Mouse (Mus musculus): ENCODE data around the gene A630023A22Rik. TPM values are rescaled to one million over a fixed set of nuclear protein-coding genes. Genes with fewer than 3 reads are reported as not detected.

The A630023A22Rik gene
- total and polyA plus RNA-seq, 2 experiments from 2014 or later: not detected

- 61% methylated on average over 6 of the region's 6 CpGs for WGBS
- H3K36me3 ChIP-seq (ENCODE audit: insufficient read depth): no peaks in the 10 kb centered on the region
- no peak for DNase-seq
Measured at GRCm38 (mm10) chr14:34071665-34072064, 30.9 kb downstream of the A630023A22Rik start.

DNA sequence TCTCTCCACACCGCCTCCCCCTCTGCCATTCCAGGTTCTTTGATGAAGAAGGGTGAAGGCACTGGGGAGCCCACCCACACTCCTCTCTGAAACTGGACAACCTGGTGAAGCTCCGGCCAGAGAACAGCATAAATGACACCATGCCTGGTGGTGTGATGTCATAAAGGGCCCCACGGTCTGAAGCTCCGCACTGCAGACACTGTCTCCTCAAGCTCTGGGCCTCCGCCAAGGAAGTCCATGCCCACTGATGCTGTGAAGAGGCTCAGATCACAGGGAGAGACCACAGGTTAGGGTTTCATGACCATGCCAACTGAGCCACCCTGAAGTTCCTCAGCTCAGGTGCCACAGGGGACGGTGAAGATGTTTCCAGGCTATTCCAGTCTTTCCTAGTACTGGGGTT, 50.0 kb downstream of the A630023A22Rik start, which contains the start of gene Antxrl:
Gene Antxrl (plus strand): TSS at position 192 of the 400 bp plus-strand sequence.
- DNase-seq (no peak), ATAC-seq (no peak)
- Histone ChIP-seq H3K27me3 (ENCODE audit: insufficient read depth, low read length) (no peaks in the 10 kb centered on the region), H3K27ac (ENCODE audit: low read depth, low read length) (no peak within 1 kb of the TSS), H3K9ac (no peak within 1 kb of the TSS), H3K4me1 (ENCODE audit: insufficient read depth) (no peaks in the 10 kb centered on the region), H3K9me3 (ENCODE audit: low read length) (no peaks in the 10 kb centered on the region), H3K4me2 (ENCODE audit: low read depth) (no peak within 1 kb of the TSS), H3K4me3 (ENCODE audit: low read depth, low read length) (no peak within 1 kb of the TSS), H3K36me3 (ENCODE audit: insufficient read depth) (no peaks in the 10 kb centered on the region)
- WGBS: 94% methylated on average over 6 of the region's 6 CpGs
- TF ChIP-seq CTCF (IDR thresholded peaks at IDR 0.05; ENCODE audit: low read depth): no peak

More at GRCm38 (mm10) chr14:34071665-34072064, 30.9 kb downstream of the A630023A22Rik start:
- Histone ChIP-seq H3K9ac (no peak overlapping the region), H3K9me3 (ENCODE audit: low read length) (no peaks in the 10 kb centered on the region), H3K27ac (ENCODE audit: low read depth, low read length) (no peak overlapping the region), H3K4me3 (ENCODE audit: low read depth, low read length) (no peak overlapping the region), H3K4me2 (ENCODE audit: low read depth) (no peak overlapping the region), H3K4me1 (ENCODE audit: insufficient read depth) (no peaks in the 10 kb centered on the region), H3K27me3 (ENCODE audit: insufficient read depth, low read length) (no peaks in the 10 kb centered on the region)
- ATAC-seq: no peak
- TF ChIP-seq CTCF (IDR thresholded peaks at IDR 0.05; ENCODE audit: low read depth): no peak

DNA sequence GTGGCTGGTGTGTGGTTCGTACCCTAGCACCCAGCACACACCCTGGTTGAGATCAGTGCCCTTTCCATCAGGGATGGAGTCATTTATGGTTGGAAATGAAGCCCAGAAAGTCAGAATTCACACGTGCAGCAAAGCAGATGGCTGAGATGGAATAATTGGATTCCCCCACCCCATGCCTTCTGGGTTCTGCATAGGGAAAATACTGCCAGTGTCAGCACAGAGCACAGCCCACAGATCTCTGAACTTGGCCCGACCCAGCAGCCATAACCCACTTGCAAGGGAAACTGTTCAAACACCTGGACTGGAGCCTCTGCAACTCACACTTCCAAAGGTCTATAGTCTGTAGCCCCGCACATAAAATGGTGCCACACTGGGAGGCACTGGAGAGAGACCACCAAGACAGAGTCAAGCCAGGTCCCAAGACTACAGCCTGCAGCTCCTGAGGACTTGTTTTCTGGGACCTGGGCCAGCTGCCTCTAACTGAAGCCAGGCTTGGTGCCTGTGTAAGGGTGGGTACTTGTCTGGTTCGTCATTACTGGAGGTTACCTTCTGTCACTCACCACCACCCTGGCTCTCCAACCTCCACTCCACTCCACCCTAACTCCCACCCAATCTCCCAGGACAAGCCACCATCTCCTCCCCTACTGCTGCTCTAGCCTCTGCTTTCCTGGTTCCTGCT, 52.3 kb downstream of the A630023A22Rik start:
- no peaks in the 10 kb centered on the region for H3K36me3 ChIP-seq (ENCODE audit: insufficient read depth)
- no peak overlapping the region for H3K4me3 ChIP-seq (ENCODE audit: low read depth, low read length)
- WGBS: 58% methylated on average over 5 of the region's 5 CpGs
- no peaks in the 10 kb centered on the region for H3K4me1 ChIP-seq (ENCODE audit: insufficient read depth)
- DNase-seq: peak; percentile 54
- H3K27me3 ChIP-seq (ENCODE audit: insufficient read depth, low read length): no peaks in the 10 kb centered on the region
- peak; percentile 92 for ATAC-seq
- no peak for TF ChIP-seq CTCF (IDR thresholded peaks at IDR 0.05; ENCODE audit: low read depth)
- H3K4me2 ChIP-seq (ENCODE audit: low read depth): no peak overlapping the region
- no peaks in the 10 kb centered on the region for H3K9me3 ChIP-seq (ENCODE audit: low read length)
- no peak overlapping the region for H3K27ac ChIP-seq (ENCODE audit: low read depth, low read length)
- no peak overlapping the region for H3K9ac ChIP-seq

- Histone ChIP-seq H3K36me3 (ENCODE audit: insufficient read depth) (no peaks in the 10 kb centered on the region), H3K4me2 (ENCODE audit: low read depth) (no peak overlapping the region)
Measured at GRCm38 (mm10) chr14:34043341-34043740, 59.2 kb downstream of the A630023A22Rik start.

DNA sequence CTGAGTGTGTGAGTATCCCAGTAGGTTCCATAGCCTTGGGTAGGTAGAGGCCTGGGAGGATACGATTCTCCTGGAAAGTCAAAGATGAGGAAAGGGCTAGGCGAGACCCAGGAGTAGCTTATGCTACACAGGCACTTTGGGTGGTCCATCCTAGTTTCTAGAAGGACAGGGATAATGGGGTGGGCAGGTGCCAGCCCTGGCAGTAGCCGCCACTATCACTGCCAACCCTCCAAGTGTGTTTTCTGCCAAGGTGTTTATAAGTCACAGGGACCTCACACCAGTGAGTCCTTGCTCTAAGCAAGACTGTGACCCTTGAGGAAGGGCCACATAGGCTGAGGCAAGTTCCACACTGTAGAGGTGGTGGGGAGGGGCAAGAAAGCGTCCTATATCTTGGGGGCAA, 61.3 kb downstream of the A630023A22Rik start:
- Histone ChIP-seq H3K4me3 (ENCODE audit: low read depth, low read length) (no peak overlapping the region), H3K36me3 (ENCODE audit: insufficient read depth) (no peaks in the 10 kb centered on the region), H3K9me3 (ENCODE audit: low read length) (no peaks in the 10 kb centered on the region), H3K9ac (no peak overlapping the region), H3K27ac (ENCODE audit: low read depth, low read length) (no peak overlapping the region), H3K27me3 (ENCODE audit: insufficient read depth, low read length) (no peaks in the 10 kb centered on the region), H3K4me1 (ENCODE audit: insufficient read depth) (no peaks in the 10 kb centered on the region), H3K4me2 (ENCODE audit: low read depth) (no peak overlapping the region)
- ATAC-seq: no peak
- TF ChIP-seq CTCF (IDR thresholded peaks at IDR 0.05; ENCODE audit: low read depth): no peak
- no peak for DNase-seq
- WGBS: 75% methylated on average over 4 of the region's 4 CpGs

More at GRCm38 (mm10) chr14:34043341-34043740, 59.2 kb downstream of the A630023A22Rik start:
- 75% methylated on average over 3 of the region's 3 CpGs for WGBS
- no peak overlapping the region for H3K9ac ChIP-seq
- H3K4me3 ChIP-seq (ENCODE audit: low read depth, low read length): no peak overlapping the region
- no peak for TF ChIP-seq CTCF (IDR thresholded peaks at IDR 0.05; ENCODE audit: low read depth)
- no peaks in the 10 kb centered on the region for H3K4me1 ChIP-seq (ENCODE audit: insufficient read depth)
- H3K27ac ChIP-seq (ENCODE audit: low read depth, low read length): no peak overlapping the region
- no peak for DNase-seq
- H3K27me3 ChIP-seq (ENCODE audit: insufficient read depth, low read length): no peaks in the 10 kb centered on the region
- no peak for ATAC-seq
- H3K9me3 ChIP-seq (ENCODE audit: low read length): no peaks in the 10 kb centered on the region

DNA sequence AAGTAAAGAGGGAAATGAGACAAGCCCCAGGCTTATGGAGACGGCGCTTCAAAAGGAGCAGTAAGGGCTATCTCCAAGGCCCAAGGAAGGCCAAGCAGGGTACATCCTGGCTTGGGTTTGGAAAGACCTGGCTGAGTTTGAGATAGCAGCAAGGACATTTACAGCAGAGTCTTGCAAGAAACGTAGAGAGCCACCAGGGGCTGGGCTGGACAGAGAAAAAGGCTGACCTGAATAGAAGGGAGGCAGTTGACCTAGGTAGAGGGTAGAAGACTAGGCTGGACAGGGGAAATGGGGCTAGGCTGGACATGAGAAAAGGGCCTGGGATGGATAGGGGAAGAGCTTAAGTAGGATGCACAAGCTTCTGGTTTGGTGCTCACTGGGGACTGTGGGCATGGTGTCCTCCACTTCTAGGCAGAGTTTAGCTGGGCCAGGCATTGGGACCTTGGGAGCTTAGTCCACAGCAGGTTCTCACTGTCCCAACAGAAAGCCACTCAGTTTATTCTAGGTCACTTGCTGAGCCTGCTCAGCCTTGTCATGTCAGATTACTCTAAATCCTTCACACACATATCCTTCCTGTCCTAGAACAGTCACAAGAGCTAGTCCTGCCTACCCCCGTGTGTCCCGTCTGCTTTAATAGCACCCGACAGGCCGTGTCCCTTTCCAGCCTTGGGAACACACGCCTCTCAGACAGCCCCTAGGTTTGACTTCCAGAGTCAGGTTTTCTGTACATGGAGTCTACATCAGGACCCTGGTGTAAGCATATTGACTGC, 68.5 kb downstream of the A630023A22Rik start:
- no peaks in the 10 kb centered on the region for H3K27me3 ChIP-seq (ENCODE audit: insufficient read depth, low read length)
- WGBS: 88% methylated on average over 8 of the region's 8 CpGs
- no peak for TF ChIP-seq CTCF (IDR thresholded peaks at IDR 0.05; ENCODE audit: low read depth)
- H3K9ac ChIP-seq: no peak overlapping the region
- no peak overlapping the region for H3K4me3 ChIP-seq (ENCODE audit: low read depth, low read length)
- no peaks in the 10 kb centered on the region for H3K36me3 ChIP-seq (ENCODE audit: insufficient read depth)
- no peaks in the 10 kb centered on the region for H3K9me3 ChIP-seq (ENCODE audit: low read length)
- H3K4me2 ChIP-seq (ENCODE audit: low read depth): no peak overlapping the region
- DNase-seq (no peak), ATAC-seq (no peak)
- no peaks in the 10 kb centered on the region for H3K4me1 ChIP-seq (ENCODE audit: insufficient read depth)
- H3K27ac ChIP-seq (ENCODE audit: low read depth, low read length): no peak overlapping the region

DNA sequence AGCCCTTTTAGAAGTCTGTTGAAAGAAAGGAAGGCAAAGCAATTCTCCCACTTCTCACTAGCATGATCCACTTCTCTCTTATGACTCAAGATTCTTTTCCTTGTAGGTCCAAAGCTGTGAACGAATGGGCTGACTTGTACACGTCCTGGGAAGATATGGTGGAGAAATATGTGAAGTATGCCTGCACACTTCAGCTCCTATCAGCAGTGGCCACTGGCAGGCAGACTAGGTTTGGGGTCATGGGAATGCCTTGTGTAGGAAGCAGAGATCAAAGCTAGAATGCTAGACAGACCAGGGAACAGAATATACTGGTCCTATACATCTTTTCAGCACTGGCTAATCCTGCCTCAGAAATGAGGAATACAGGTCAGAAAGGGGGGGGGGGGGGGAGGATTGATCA, 75.8 kb downstream of the A630023A22Rik start:
- no peak for TF ChIP-seq CTCF (IDR thresholded peaks at IDR 0.05; ENCODE audit: low read depth)
- H3K4me3 ChIP-seq (ENCODE audit: low read depth, low read length): no peak overlapping the region
- DNase-seq (no peak), ATAC-seq (no peak)
- no peaks in the 10 kb centered on the region for H3K27me3 ChIP-seq (ENCODE audit: insufficient read depth, low read length)
- no peak overlapping the region for H3K27ac ChIP-seq (ENCODE audit: low read depth, low read length)
- H3K4me2 ChIP-seq (ENCODE audit: low read depth): no peak overlapping the region
- H3K36me3 ChIP-seq (ENCODE audit: insufficient read depth): no peaks in the 10 kb centered on the region
- H3K9me3 ChIP-seq (ENCODE audit: low read length): no peaks in the 10 kb centered on the region
- WGBS: 88% methylated on average over 2 of the region's 2 CpGs
- H3K4me1 ChIP-seq (ENCODE audit: insufficient read depth): no peaks in the 10 kb centered on the region
- H3K9ac ChIP-seq: no peak overlapping the region
